Mouse (Mus musculus): Measurements from ENCODE around the gene Atp6v0e2.
"Not testable (repeated sequence)": the region's sequence is repeated elsewhere in the genome, so short reads cannot be mapped to it uniquely, and the experiment has no call there.

The Atp6v0e2 gene

GRCm38 (mm10) chr6:48537105-48537954 is at the start of gene Atp6v0e2:
Atp6v0e2 (plus strand) TSS chr6:48537615.
- DNase-seq (ENCODE audit: low read depth) = peak; percentile 93

- no peak for DNase-seq (ENCODE audit: low read depth)
These were observed 49.4 kb upstream of the Atp6v0e2 start for GRCm38 (mm10) chr6:48487747-48488725.

- DNase-seq (ENCODE audit: low read depth) = no peak
These were observed 47.7 kb upstream of the Atp6v0e2 start for GRCm38 (mm10) chr6:48489741-48490140.

- no peak for DNase-seq (ENCODE audit: low read depth)
These were observed 46.1 kb upstream of the Atp6v0e2 start for GRCm38 (mm10) chr6:48491361-48491760.

- no peak for DNase-seq (ENCODE audit: low read depth)
These were observed 44.2 kb upstream of the Atp6v0e2 start for GRCm38 (mm10) chr6:48493136-48493730.

GRCm38 (mm10) chr6:48497521-48497920 is 39.9 kb upstream of the Atp6v0e2 start:
- no peak for DNase-seq (ENCODE audit: low read depth)

GRCm38 (mm10) chr6:48503847-48504240 is 33.6 kb upstream of the Atp6v0e2 start:
- no peak for DNase-seq (ENCODE audit: low read depth)

- peak; percentile 90 for DNase-seq (ENCODE audit: low read depth)
These were observed 33.1 kb upstream of the Atp6v0e2 start for GRCm38 (mm10) chr6:48504241-48504854.

- DNase-seq (ENCODE audit: low read depth) = no peak
These were observed 29.3 kb upstream of the Atp6v0e2 start for GRCm38 (mm10) chr6:48508087-48508486.

GRCm38 (mm10) chr6:48510426-48510825 is 27.0 kb upstream of the Atp6v0e2 start:
- DNase-seq (ENCODE audit: low read depth) = peak; percentile 63

GRCm38 (mm10) chr6:48511861-48512260 is 25.6 kb upstream of the Atp6v0e2 start:
- DNase-seq (ENCODE audit: low read depth) = no peak

- not testable (repeated sequence) for DNase-seq (ENCODE audit: low read depth)
These were observed 12.5 kb upstream of the Atp6v0e2 start for GRCm38 (mm10) chr6:48524882-48525281.

GRCm38 (mm10) chr6:48527901-48528300 is 9.5 kb upstream of the Atp6v0e2 start:
- no peak for DNase-seq (ENCODE audit: low read depth)

GRCm38 (mm10) chr6:48529261-48529660 is 8.2 kb upstream of the Atp6v0e2 start:
- no peak for DNase-seq (ENCODE audit: low read depth)

- no peak for DNase-seq (ENCODE audit: low read depth)
These were observed 7.5 kb upstream of the Atp6v0e2 start for GRCm38 (mm10) chr6:48529871-48530440.

- no peak for DNase-seq (ENCODE audit: low read depth)
These were observed 6.6 kb upstream of the Atp6v0e2 start for GRCm38 (mm10) chr6:48530862-48531261.

- DNase-seq (ENCODE audit: low read depth) = no peak
These were observed 3.9 kb upstream of the Atp6v0e2 start for GRCm38 (mm10) chr6:48533475-48533874.

- no peak for DNase-seq (ENCODE audit: low read depth)
These were observed 2.5 kb upstream of the Atp6v0e2 start for GRCm38 (mm10) chr6:48534913-48535312.

GRCm38 (mm10) chr6:48536091-48536490 is 1.3 kb upstream of the Atp6v0e2 start:
- DNase-seq (ENCODE audit: low read depth) = no peak

- peak; percentile 94 for DNase-seq (ENCODE audit: low read depth)
These were observed 1.7 kb downstream of the Atp6v0e2 start for GRCm38 (mm10) chr6:48538841-48539737.

All from NIH3T3 (cell line).